Mouse (Mus musculus) left cerebral cortex, postnatal 14 days (tissue): ENCODE measurements around the gene Spag4. TPM values are rescaled to one million over a fixed set of nuclear protein-coding genes. Genes with fewer than 3 reads are reported as not detected.
"Not testable (repeated sequence)": the region's sequence is repeated elsewhere in the genome, so short reads cannot be mapped to it uniquely, and the experiment has no call there.

Source experiments
- DNase-seq, 2 experiments: peaks; one replicate each; pipeline ENCODE4 v3.0.0; 2021 to 2022; ENCODE audit warnings: low spot score in 2 of 2, mixed read lengths in 1 of 2
- intact Hi-C: fragments of 180-260 bp; cut with DNase I; formaldehyde crosslinking; loops from one replicate; pipeline ENCODE4 v1.15.1; 2025
- total RNA-seq, 2 experiments: library from RNA; stranded (reverse); gene quantifications; 2 replicates each; pipeline ENCODE4 v1.2.3; 2021

Spag4 gene
- total RNA-seq, 2 experiments from 2014 or later, result 4.7 to 6.9 TPM

DNA sequence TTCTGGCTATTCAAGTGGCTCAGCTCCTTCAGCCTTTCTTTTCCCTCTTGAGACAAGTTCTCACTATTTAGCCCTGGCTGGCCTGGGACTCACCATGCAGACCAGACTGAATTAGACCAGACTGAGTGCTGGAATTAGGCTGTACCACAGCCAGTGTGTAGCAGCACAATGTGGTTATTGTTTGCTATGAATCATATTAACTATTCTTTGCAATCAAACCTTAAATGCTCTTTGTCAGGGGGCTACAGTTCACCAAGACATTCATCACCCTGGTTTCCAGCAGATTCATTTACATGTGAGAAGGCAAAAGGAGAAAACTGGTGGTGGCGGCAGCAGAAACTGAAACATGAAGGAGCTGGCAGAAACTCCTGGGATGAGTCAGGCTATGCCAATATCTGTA lies 24.8 kb downstream of the Spag4 start:
- no peak for DNase-seq
- intact Hi-C loops, result no loop called here

DNA sequence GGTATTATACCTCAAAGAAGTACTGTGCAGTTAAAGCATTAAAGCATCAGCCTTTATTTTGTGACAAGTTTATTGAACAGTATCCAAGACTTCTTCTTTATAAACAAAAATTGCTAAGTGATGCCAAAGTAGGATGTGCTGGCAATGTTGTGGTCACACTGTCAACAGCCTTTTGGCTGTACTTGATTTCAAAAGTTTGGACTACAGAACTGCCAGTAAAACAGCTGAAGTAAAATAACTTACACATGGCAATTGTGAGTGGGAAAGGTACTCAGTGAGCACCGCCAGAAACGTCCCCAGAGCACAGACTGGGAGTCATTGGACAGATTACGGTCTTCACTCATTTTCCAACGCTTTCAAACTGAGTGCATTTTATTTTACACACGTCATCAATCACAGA lies 27.0 kb downstream of the Spag4 start:
- intact Hi-C loops, result no loop called here
- DNase-seq, result no peak

DNA sequence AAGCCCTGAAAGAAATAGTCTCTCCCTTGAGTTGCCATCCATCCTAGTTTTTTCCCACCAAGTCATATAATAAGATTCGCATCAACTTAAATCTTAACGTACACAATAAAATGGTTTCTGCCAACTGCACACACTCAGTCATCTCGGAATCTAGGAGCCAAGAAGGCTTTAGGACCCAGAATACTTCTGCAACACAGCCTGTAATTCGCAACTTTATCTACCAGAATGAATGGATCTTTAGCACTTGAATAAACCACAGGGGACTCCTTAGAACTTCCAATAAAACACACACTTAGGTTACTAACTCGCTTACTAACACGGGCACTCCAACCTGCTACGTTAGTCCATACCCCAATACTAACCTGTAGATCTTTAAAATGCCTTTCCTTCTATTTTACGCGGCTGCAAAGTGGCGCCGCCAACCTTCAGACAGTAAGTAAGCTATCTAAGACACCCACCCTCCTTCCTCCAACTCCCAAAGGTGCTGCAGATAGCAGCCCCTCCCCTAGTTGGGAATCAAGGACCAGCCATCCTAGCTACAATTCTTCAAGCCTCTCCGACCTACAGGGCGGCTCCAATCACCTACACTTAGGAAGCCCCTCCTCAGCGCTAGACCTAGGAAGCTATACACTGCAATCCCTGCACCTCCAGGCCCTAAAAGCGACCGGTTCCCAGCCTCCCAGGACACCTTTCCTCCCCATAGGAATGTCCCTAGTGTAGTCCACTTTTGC lies 45.8 kb downstream of the Spag4 start:
- intact Hi-C loops, result no loop called here
- peak in 1 of 2 experiments; percentile 26 for DNase-seq

DNA sequence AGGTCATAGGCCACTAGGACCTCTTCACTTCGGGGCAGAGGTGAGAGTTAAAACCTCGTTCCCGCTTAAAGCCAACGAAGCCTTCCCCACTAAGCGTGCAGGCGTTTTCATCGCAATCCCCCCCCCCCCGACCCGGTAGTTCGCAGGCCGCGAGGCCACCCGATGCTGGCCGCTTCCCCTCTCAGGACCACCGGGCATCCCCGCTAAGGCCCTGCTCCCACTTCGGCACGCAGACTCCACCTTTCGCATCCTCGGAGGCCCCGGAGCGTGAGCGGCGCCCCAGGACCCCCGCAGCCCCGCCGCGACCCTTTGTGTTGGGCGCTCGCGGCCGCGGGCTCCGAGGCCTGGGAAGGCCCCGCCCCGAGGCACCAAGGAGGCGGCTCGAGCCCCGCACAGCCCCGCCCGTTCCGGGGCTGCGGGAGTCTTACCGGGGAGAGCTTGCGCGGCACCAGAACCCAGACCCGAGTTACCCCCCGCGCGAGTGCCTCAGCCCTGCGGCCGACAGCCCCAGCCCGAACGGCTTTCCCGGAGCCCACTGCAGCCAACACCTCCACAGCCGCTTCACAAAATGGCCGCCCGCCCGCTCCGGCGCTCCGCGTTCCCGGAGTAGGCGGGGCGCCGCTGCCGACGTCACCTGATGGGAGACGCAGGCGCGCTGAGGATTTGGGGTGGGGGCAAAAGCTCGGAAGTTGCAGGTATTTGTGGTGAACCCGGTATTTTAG lies 46.5 kb downstream of the Spag4 start, which contains the start of the genes Cpne1 and Rbm12:
Cpne1 (minus strand) TSS at position 608 of the 722 bp plus-strand sequence.
Rbm12 (minus strand) TSS at position 621 of the 722 bp plus-strand sequence.
- intact Hi-C loops, result no loop called here
- DNase-seq, result peak; percentile 86 to 91

DNA sequence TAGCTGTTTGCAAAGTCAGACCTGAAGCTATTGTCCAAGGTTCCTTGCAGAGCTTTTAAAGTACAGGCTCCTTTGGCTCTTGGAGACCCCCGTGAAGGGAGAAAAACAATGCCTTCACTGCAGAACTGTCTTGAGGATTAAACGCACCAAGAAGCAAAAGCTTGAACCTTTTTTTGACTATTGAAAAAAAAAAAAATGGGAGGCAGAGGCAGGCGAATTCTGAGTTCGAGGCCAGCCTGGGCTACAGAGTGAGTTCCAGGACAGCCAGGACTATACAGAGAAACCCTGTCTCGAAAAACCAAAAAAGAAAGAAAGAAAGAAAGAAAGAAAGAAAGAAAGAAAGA lies 47.1 kb downstream of the Spag4 start:
- DNase-seq, intact Hi-C loops: not testable (repeated sequence)

DNA sequence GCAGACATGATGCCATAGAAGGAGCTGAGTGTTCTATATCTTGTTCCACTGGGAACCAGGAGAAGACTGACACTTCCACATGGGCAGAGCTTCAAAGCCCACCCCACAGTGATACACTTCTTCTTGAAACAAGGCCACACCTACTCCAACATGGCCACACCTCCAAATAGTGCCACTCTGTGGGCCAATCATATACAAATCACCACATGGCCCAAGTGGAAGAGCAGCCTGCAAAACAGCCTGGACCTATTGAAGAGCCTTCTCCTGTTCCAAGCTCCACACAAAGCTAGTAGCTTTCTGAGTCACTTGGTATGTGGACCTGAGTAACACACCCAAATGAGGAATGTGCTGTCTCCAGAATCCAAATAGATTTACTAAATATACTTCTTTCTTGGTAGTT lies 54.6 kb downstream of the Spag4 start:
- intact Hi-C loops, result no loop called here
- no peak for DNase-seq

Other genes with a start within 250 kb of the Spag4 start
- gene BC029722, start 245.7 kb upstream of the Spag4 start, total RNA-seq, result 10 to 100 TPM; 45.7 to 50.3 TPM
- 10 to 100 TPM; 65.3 to 67.6 TPM for gene Eif6, start 238.2 kb upstream of the Spag4 start, total RNA-seq
- not detected for gene Fam83c, start 230.3 kb upstream of the Spag4 start, total RNA-seq
- 10 to 100 TPM; 45.8 to 50.2 TPM for gene Uqcc1, start 134.9 kb upstream of the Spag4 start, total RNA-seq
- gene Gm15557, start 124.4 kb upstream of the Spag4 start, total RNA-seq, result not detected
- under 1 TPM; 0.29 to 0.55 TPM for gene Gdf5, start 119.8 kb upstream of the Spag4 start, total RNA-seq
- 10 to 100 TPM; 15.1 to 16.3 TPM for gene Cep250, start 108.7 kb upstream of the Spag4 start, total RNA-seq
- 1 to 10 TPM in 1 of 2 experiments, under 1 TPM in 1; 0.88 to 1.3 TPM for gene 6430550D23Rik, start 57.2 kb upstream of the Spag4 start, total RNA-seq
- 100 to 1,000 TPM; 180 to 200 TPM for gene Ergic3, start 57.1 kb upstream of the Spag4 start, total RNA-seq
- gene Fer1l4, start 12.2 kb upstream of the Spag4 start, total RNA-seq, result not detected
- 10 to 100 TPM; 24.0 to 26.0 TPM for gene Cpne1, start 46.8 kb downstream of the Spag4 start, total RNA-seq
- gene Rbm12, start 46.8 kb downstream of the Spag4 start, total RNA-seq, result 10 to 100 TPM; 25.5 to 30.2 TPM
- 10 to 100 TPM; 19.6 to 26.7 TPM for gene Gm28036, start 61.9 kb downstream of the Spag4 start, total RNA-seq
- gene Romo1, start 78.9 kb downstream of the Spag4 start, total RNA-seq, result 100 to 1,000 TPM; 183 to 205 TPM
- 10 to 100 TPM; 35.3 to 37.1 TPM for gene Nfs1, start 79.0 kb downstream of the Spag4 start, total RNA-seq
- 100 to 1,000 TPM; 259 to 277 TPM for gene Rbm39, start 115.1 kb downstream of the Spag4 start, total RNA-seq
- gene Phf20, start 131.3 kb downstream of the Spag4 start, total RNA-seq, result 10 to 100 TPM; 50.7 to 65.0 TPM
- 1 to 10 TPM; 3.3 to 5.5 TPM for gene Cnbd2, start 247.1 kb downstream of the Spag4 start, total RNA-seq
- 100 to 1,000 TPM in 1 of 2 experiments, 10 to 100 TPM in 1; 87.8 to 113 TPM for gene Scand1, start 247.5 kb downstream of the Spag4 start, total RNA-seq